Mouse (Mus musculus): ENCODE results near the gene Ttf1. TPM values are rescaled to one million over a fixed set of nuclear protein-coding genes. Genes with fewer than 3 reads are reported as not detected.

The Ttf1 gene
- polyA plus RNA-seq, 1 experiment from 2014 or later, result 9.5 TPM

- 10% methylated on average over 18 of the region's 18 CpGs for WGBS
- peaks cover 80% of the 10 kb centered on the region for H3K27me3 ChIP-seq (ENCODE audit: insufficient read depth, poor library complexity, severe bottlenecking)
- no peak for DNase-seq (ENCODE audit: low spot score)
- no peak overlapping the region for H3K4me3 ChIP-seq
- no peaks in the 10 kb centered on the region for H3K36me3 ChIP-seq
- no peak overlapping the region for H3K27ac ChIP-seq
- 0 out of 2 replicates have a peak, but pooled peaks cover 3% of the 10 kb centered on the region for H3K4me1 ChIP-seq
- H3K9me3 ChIP-seq, result no peaks in the 10 kb centered on the region
Measured at GRCm38 (mm10) chr2:29040594-29041476, 19.2 kb upstream of the Ttf1 start.

GRCm38 (mm10) chr2:29041477-29041768 is 18.6 kb upstream of the Ttf1 start:
- 0 out of 2 replicates have a peak, but pooled peaks cover 3% of the 10 kb centered on the region for H3K4me1 ChIP-seq
- no peaks in the 10 kb centered on the region for H3K36me3 ChIP-seq
- H3K4me3 ChIP-seq, result no peak overlapping the region
- DNase-seq (ENCODE audit: low spot score), result no peak
- no peaks in the 10 kb centered on the region for H3K9me3 ChIP-seq
- H3K27ac ChIP-seq, result no peak overlapping the region
- 26% methylated on average over 8 of the region's 8 CpGs for WGBS
- peaks cover 77% of the 10 kb centered on the region for H3K27me3 ChIP-seq (ENCODE audit: insufficient read depth, poor library complexity, severe bottlenecking)

GRCm38 (mm10) chr2:29042124-29042523 is 17.9 kb upstream of the Ttf1 start:
- H3K27me3 ChIP-seq (ENCODE audit: insufficient read depth, poor library complexity, severe bottlenecking), result peaks cover 70% of the 10 kb centered on the region

GRCm38 (mm10) chr2:29046151-29046550 is 13.9 kb upstream of the Ttf1 start:
- Histone ChIP-seq H3K4me1 (0 out of 2 replicates have a peak, but pooled peaks cover 3% of the 10 kb centered on the region), H3K27ac (no peak overlapping the region), H3K4me3 (no peak overlapping the region), H3K9me3 (no peaks in the 10 kb centered on the region), H3K27me3 (ENCODE audit: insufficient read depth, poor library complexity, severe bottlenecking) (peaks cover 56% of the 10 kb centered on the region), H3K36me3 (no peaks in the 10 kb centered on the region)
- no peak for DNase-seq (ENCODE audit: low spot score)
- WGBS, result 65% methylated on average over 16 of the region's 16 CpGs

More at GRCm38 (mm10) chr2:29042124-29042523, 17.9 kb upstream of the Ttf1 start:
- Histone ChIP-seq H3K36me3 (no peaks in the 10 kb centered on the region), H3K27ac (no peak overlapping the region), H3K4me1 (0 out of 2 replicates have a peak, but pooled peaks cover 3% of the 10 kb centered on the region), H3K4me3 (no peak overlapping the region), H3K9me3 (no peaks in the 10 kb centered on the region)
- 88% methylated on average over 5 of the region's 5 CpGs for WGBS
- DNase-seq (ENCODE audit: low spot score), result no peak

- Histone ChIP-seq H3K9me3 (no peaks in the 10 kb centered on the region), H3K36me3 (no peaks in the 10 kb centered on the region), H3K27ac (no peak overlapping the region), H3K4me3 (no peak overlapping the region), H3K27me3 (ENCODE audit: insufficient read depth, poor library complexity, severe bottlenecking) (peaks cover 52% of the 10 kb centered on the region), H3K4me1 (peaks cover 10% of the 10 kb centered on the region)
- DNase-seq (ENCODE audit: low spot score), result no peak
- 74% methylated on average over 5 of the region's 5 CpGs for WGBS
Measured at GRCm38 (mm10) chr2:29051932-29052331, 8.1 kb upstream of the Ttf1 start.

- 37% methylated on average over 4 of the region's 4 CpGs for WGBS
- Histone ChIP-seq H3K4me1 (peaks cover 10% of the 10 kb centered on the region), H3K4me3 (no peak overlapping the region), H3K27ac (no peak overlapping the region), H3K27me3 (ENCODE audit: insufficient read depth, poor library complexity, severe bottlenecking) (peaks cover 59% of the 10 kb centered on the region), H3K9me3 (no peaks in the 10 kb centered on the region), H3K36me3 (no peaks in the 10 kb centered on the region)
- DNase-seq (ENCODE audit: low spot score), result no peak
Measured at GRCm38 (mm10) chr2:29052943-29053454, 7.1 kb upstream of the Ttf1 start.

GRCm38 (mm10) chr2:29053802-29054544 is 6.1 kb upstream of the Ttf1 start:
- peak overlapping the region; percentile 62 for H3K4me3 ChIP-seq
- WGBS, result 3% methylated on average over 20 of the region's 20 CpGs

GRCm38 (mm10) chr2:29054545-29054935 is 5.5 kb upstream of the Ttf1 start:
- H3K27me3 ChIP-seq (ENCODE audit: insufficient read depth, poor library complexity, severe bottlenecking), result peaks cover 55% of the 10 kb centered on the region
- H3K4me3 ChIP-seq, result peak overlapping the region; percentile 62
- no peaks in the 10 kb centered on the region for H3K9me3 ChIP-seq
- WGBS, result 2% methylated on average over 30 of the region's 30 CpGs
- DNase-seq (ENCODE audit: low spot score), result no peak
- no peaks in the 10 kb centered on the region for H3K36me3 ChIP-seq
- H3K4me1 ChIP-seq, result peaks cover 10% of the 10 kb centered on the region
- peak overlapping the region; percentile 91; the same call in 1 of the 2 replicates for H3K27ac ChIP-seq

More at GRCm38 (mm10) chr2:29053802-29054544, 6.1 kb upstream of the Ttf1 start:
- H3K4me1 ChIP-seq, result peaks cover 10% of the 10 kb centered on the region
- H3K9me3 ChIP-seq, result no peaks in the 10 kb centered on the region
- peaks cover 60% of the 10 kb centered on the region for H3K27me3 ChIP-seq (ENCODE audit: insufficient read depth, poor library complexity, severe bottlenecking)
- H3K36me3 ChIP-seq, result no peaks in the 10 kb centered on the region
- DNase-seq (ENCODE audit: low spot score), result no peak
- H3K27ac ChIP-seq, result no peak overlapping the region

GRCm38 (mm10) chr2:29054991-29055390 is 5.1 kb upstream of the Ttf1 start, which contains the start of gene Cfap77:
TSS of gene Cfap77 (minus strand) at chr2:29055066.
- H3K27ac ChIP-seq, result peak within 1 kb of the TSS; percentile 91
- H3K4me1 ChIP-seq, result peaks cover 10% of the 10 kb centered on the region
- H3K27me3 ChIP-seq (ENCODE audit: insufficient read depth, poor library complexity, severe bottlenecking), result peaks cover 54% of the 10 kb centered on the region
- H3K4me3 ChIP-seq, result peak within 1 kb of the TSS; percentile 62
- peak; percentile 81 for DNase-seq (ENCODE audit: low spot score)
- no peaks in the 10 kb centered on the region for H3K36me3 ChIP-seq
- H3K9me3 ChIP-seq, result no peaks in the 10 kb centered on the region
- under 1% methylated on average over 25 of the region's 25 CpGs for WGBS

GRCm38 (mm10) chr2:29065796-29066195 is 5.7 kb downstream of the Ttf1 start:
- WGBS, result 90% methylated on average over 6 of the region's 6 CpGs
- Histone ChIP-seq H3K4me3 (no peak overlapping the region), H3K36me3 (peaks cover 42% of the 10 kb centered on the region), H3K4me1 (peaks cover 10% of the 10 kb centered on the region), H3K27ac (no peak overlapping the region), H3K27me3 (ENCODE audit: insufficient read depth, poor library complexity, severe bottlenecking) (no peaks in the 10 kb centered on the region), H3K9me3 (no peaks in the 10 kb centered on the region)
- no peak for DNase-seq (ENCODE audit: low spot score)

GRCm38 (mm10) chr2:29066410-29066809 is 6.3 kb downstream of the Ttf1 start:
- DNase-seq (ENCODE audit: low spot score), result no peak
- Histone ChIP-seq H3K9me3 (no peaks in the 10 kb centered on the region), H3K4me3 (no peak overlapping the region), H3K27ac (no peak overlapping the region), H3K4me1 (peaks cover 4% of the 10 kb centered on the region), H3K36me3 (peaks cover 48% of the 10 kb centered on the region), H3K27me3 (ENCODE audit: insufficient read depth, poor library complexity, severe bottlenecking) (no peaks in the 10 kb centered on the region)
- WGBS, result 55% methylated on average over 7 of the region's 7 CpGs

- no peaks in the 10 kb centered on the region for H3K27me3 ChIP-seq (ENCODE audit: insufficient read depth, poor library complexity, severe bottlenecking)
- H3K9me3 ChIP-seq, result no peaks in the 10 kb centered on the region
- H3K36me3 ChIP-seq, result peaks cover 89% of the 10 kb centered on the region
- H3K27ac ChIP-seq, result no peak overlapping the region
- no peak overlapping the region for H3K4me3 ChIP-seq
- 86% methylated on average over 7 of the region's 7 CpGs for WGBS
- DNase-seq (ENCODE audit: low spot score), result no peak
- H3K4me1 ChIP-seq, result no peaks in the 10 kb centered on the region
Measured at GRCm38 (mm10) chr2:29074676-29075075, 14.6 kb downstream of the Ttf1 start.

All from heart, embryonic 10.5 days (tissue).